Mouse (Mus musculus) bone marrow, adult 2 months (tissue): ENCODE data around the gene Zkscan16.

ENCODE experiments used
- CTCF ChIP-seq: fragments of 200-500 bp; IDR thresholded peaks from 2 replicates; pipeline ENCODE4 v1.5.1; 2011; ENCODE audit warnings: low read length, control low read depth; ENCODE audit not compliant: control insufficient read depth, insufficient read depth
- POLR2A ChIP-seq: fragments of 200-500 bp; IDR thresholded peaks from 2 replicates; pipeline ENCODE4 v1.6.1; 2011; ENCODE audit warnings: low read depth, mild to moderate bottlenecking, control low read depth, low read length, borderline replicate concordance; ENCODE audit not compliant: control insufficient read depth

DNA sequence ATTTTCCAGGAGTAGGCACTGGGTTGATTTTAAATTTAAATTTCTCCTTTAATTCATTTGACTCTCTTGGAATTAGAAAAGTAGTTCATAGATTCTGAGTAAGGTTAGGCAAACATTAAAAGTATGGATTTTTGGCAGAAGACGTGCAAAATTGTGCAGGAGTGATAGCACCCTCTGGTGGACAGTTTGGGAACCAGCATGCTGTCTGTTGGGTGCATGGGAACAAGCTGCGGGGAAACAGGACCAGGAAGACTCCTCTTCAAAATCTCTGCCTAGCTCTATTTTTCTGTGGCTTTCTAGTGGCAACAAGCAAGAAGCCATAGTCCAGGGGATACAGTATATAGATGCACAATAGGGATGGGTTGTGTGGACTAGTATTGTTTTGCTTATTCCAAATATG, 56.3 kb downstream of the Zkscan16 start:
- TF ChIP-seq CTCF (peak; percentile 90), POLR2A (no peak)
